12 mouse cellular contexts compared by ENCODE assay signal in the genomic region with DNA sequence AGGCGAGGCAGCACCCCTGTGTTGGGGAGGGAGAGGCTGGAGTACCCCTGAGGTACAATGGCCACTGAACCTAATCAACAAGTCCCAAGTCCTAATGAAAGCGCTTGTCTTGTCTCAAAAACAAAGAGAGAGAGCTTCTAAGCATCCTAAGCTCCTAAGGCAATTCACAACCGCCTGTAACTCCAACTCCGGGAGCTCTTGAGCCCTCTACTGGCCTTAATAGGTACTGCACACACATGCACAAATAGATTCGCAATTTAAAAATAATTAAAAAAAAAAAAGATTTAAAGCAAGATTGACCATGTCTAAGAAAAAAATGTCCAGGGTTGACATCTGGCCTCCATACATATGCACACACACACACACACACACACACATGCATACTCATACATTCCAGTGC. TPM values are rescaled to one million over a fixed set of nuclear protein-coding genes. Genes with fewer than 3 reads are reported as not detected.
A peak's percentile ranks its signal among the peaks of the same experiment; 100 is the strongest.
DNase-seq lines count a peak whose midpoint lies in the region; ATAC-seq and TF ChIP-seq lines count a peak whose summit lies in the region.
"Had no signal": no experiment of that assay in that cellular context is flagged by ENCODE, and none has a peak within 500 bp of the region (broad histone marks: within the 10 kb centered on the region; RNA-seq: fewer than 3 reads in every experiment).

No protein-coding gene starts in this region.

- no peak overlapping the region for H3K9ac ChIP-seq in midbrain, embryonic 14.5 days (replicated peaks; ENCODE audit: low read length)
- no peak overlapping the region for H3K9ac ChIP-seq in midbrain, embryonic 16.5 days (ENCODE audit: low read depth, low read length)
- H3K9ac ChIP-seq: embryonic facial prominence, embryonic 13.5 days had no signal

- peak; percentile 58 for TF ChIP-seq CTCF in gastrocnemius, adult 2 months (IDR thresholded peaks at IDR 0.05)
- peak; percentile 36; the same call in 1 of the 2 replicates for TF ChIP-seq CTCF in cortical plate, adult 2 months (IDR thresholded peaks at IDR 0.05; ENCODE audit: extremely low read depth, insufficient read depth, low read length)
- TF ChIP-seq CTCF in small intestine, adult 2 months (IDR thresholded peaks at IDR 0.05; ENCODE audit: extremely low read depth, insufficient read length, insufficient replicate concordance, low read depth, low read length): peak; percentile 4; the same call in 1 of the 2 replicates

- WGBS in midbrain, embryonic 14.5 days: 49% methylated on average over 5 of the region's 5 CpGs
- 45% methylated on average over 5 of the region's 5 CpGs for WGBS in midbrain, embryonic 16.5 days
- WGBS in small intestine, adult 2 months: 51% methylated on average over 5 of the region's 5 CpGs

- no peak for ATAC-seq in midbrain, embryonic 14.5 days (ENCODE audit: low FRiP score, low TSS enrichment)
- ATAC-seq in midbrain, embryonic 16.5 days: no peak

- H3K36me3 ChIP-seq in midbrain, embryonic 14.5 days (ENCODE audit: control insufficient read depth, insufficient read depth, low read length): no peaks in the 10 kb centered on the region
- H3K36me3 ChIP-seq in midbrain, embryonic 16.5 days (ENCODE audit: control insufficient read depth, insufficient read depth, low read length): no peaks in the 10 kb centered on the region
- H3K36me3 ChIP-seq in small intestine, adult 2 months (ENCODE audit: control insufficient read depth, insufficient read depth, low read length): no peaks in the 10 kb centered on the region
- H3K36me3 ChIP-seq: embryonic facial prominence, embryonic 13.5 days had no signal

- DNase-seq in gastrocnemius, adult 2 months: no peak
- no peak for DNase-seq in gastrocnemius, postnatal 10 days
- DNase-seq in midbrain, embryonic 14.5 days: peak; percentile 51
- no peak for DNase-seq in natural killer cell, adult 2 months (ENCODE audit: low spot score in 2 of 2)
- DNase-seq in right cerebral cortex, adult 18-20 months: no peak

- H3K27ac ChIP-seq in gastrocnemius, adult 2 months: no peak overlapping the region
- no peak overlapping the region for H3K27ac ChIP-seq in midbrain, embryonic 14.5 days (replicated peaks; ENCODE audit: low read depth, low read length)
- no peak overlapping the region for H3K27ac ChIP-seq in midbrain, embryonic 16.5 days (ENCODE audit: low read length)
- no peak overlapping the region for H3K27ac ChIP-seq in cortical plate, adult 2 months (ENCODE audit: insufficient read depth, low read length)
- H3K27ac ChIP-seq in small intestine, adult 2 months (ENCODE audit: insufficient read depth, low read depth, low read length): no peak overlapping the region
- H3K27ac ChIP-seq: embryonic facial prominence, embryonic 13.5 days had no signal

- H3K4me2 ChIP-seq in midbrain, embryonic 14.5 days (ENCODE audit: low read length): no peak overlapping the region
- H3K4me2 ChIP-seq in midbrain, embryonic 16.5 days (ENCODE audit: low read length): no peak overlapping the region
- H3K4me2 ChIP-seq: embryonic facial prominence, embryonic 13.5 days had no signal

- H3K4me1 ChIP-seq in midbrain, embryonic 14.5 days (ENCODE audit: control insufficient read depth, insufficient read depth, low read length): no peaks in the 10 kb centered on the region
- no peaks in the 10 kb centered on the region for H3K4me1 ChIP-seq in midbrain, embryonic 16.5 days (ENCODE audit: control insufficient read depth, insufficient read depth, low read length)
- no peaks in the 10 kb centered on the region for H3K4me1 ChIP-seq in cortical plate, adult 2 months (ENCODE audit: control insufficient read depth, insufficient read depth, low read length)
- peaks cover 3% of the 10 kb centered on the region; the same call in 1 of the 2 replicates for H3K4me1 ChIP-seq in small intestine, adult 2 months (ENCODE audit: control insufficient read depth, insufficient read depth, insufficient read length, low read length)
- H3K4me1 ChIP-seq: embryonic facial prominence, embryonic 13.5 days had no signal

- no peak overlapping the region for H3K4me3 ChIP-seq in gastrocnemius, adult 2 months
- H3K4me3 ChIP-seq in midbrain, embryonic 14.5 days (replicated peaks; ENCODE audit: low read depth, low read length): no peak overlapping the region
- no peak overlapping the region for H3K4me3 ChIP-seq in midbrain, embryonic 16.5 days (ENCODE audit: low read depth, low read length)
- H3K4me3 ChIP-seq in cortical plate, adult 2 months (ENCODE audit: insufficient read depth, low read length): no peak overlapping the region
- no peak overlapping the region for H3K4me3 ChIP-seq in small intestine, adult 2 months (ENCODE audit: low read depth, low read length)
- H3K4me3 ChIP-seq: embryonic facial prominence, embryonic 13.5 days had no signal

- no peaks in the 10 kb centered on the region for H3K9me3 ChIP-seq in midbrain, embryonic 14.5 days (ENCODE audit: control insufficient read depth, low read length)
- H3K9me3 ChIP-seq in midbrain, embryonic 16.5 days (replicated peaks; ENCODE audit: control insufficient read depth, low read length, poor library complexity, severe bottlenecking): no peaks in the 10 kb centered on the region
- H3K9me3 ChIP-seq: embryonic facial prominence, embryonic 13.5 days had no signal

- H3K27me3 ChIP-seq in midbrain, embryonic 14.5 days (ENCODE audit: control insufficient read depth, insufficient read depth, low read length): no peaks in the 10 kb centered on the region
- H3K27me3 ChIP-seq in midbrain, embryonic 16.5 days (ENCODE audit: control insufficient read depth, insufficient read depth, low read depth, low read length): no peaks in the 10 kb centered on the region
- no peaks in the 10 kb centered on the region for H3K27me3 ChIP-seq in small intestine, adult 2 months (ENCODE audit: control insufficient read depth, insufficient read depth, low read length)
- H3K27me3 ChIP-seq: embryonic facial prominence, embryonic 13.5 days had no signal

- intact Hi-C loops in gastrocnemius, adult 2 months (cut with DNase I): no loop called here

- TF ChIP-seq POLR2A in cortical plate, adult 2 months (IDR thresholded peaks at IDR 0.05; ENCODE audit: extremely low read depth, insufficient read depth, low read length): no peak
- TF ChIP-seq POLR2A in small intestine, adult 2 months (IDR thresholded peaks at IDR 0.05; ENCODE audit: low read depth, low read length): no peak

RNA-seq across cellular contexts. Expression of gene Epx, which starts 8.2 kb away (rescaled TPM):
- total RNA-seq in gastrocnemius, adult 2 months (2021): not detected
- under 1 TPM in 1 of 2 experiments, not detected in 1; 0.47 TPM for total RNA-seq in gastrocnemius, postnatal 10 days (2021)
- polyA plus RNA-seq in midbrain, embryonic 14.5 days (2014; fragmentation: Nextera tagmentation; extraction: Ambion mirVana): 0.22 TPM in 1 of 2 replicates, not detected in the other
- 0.34 and 0.57 TPM in 2 replicates for polyA plus RNA-seq in midbrain, embryonic 16.5 days (2015; fragmentation: Nextera tagmentation; extraction: Ambion mirVana)
- polyA plus RNA-seq in cortical plate, adult 2 months (2012; rRNA removed): 0.53 and 0.90 TPM in 2 replicates
- 0.08 TPM in 1 of 2 replicates, not detected in the other for polyA plus RNA-seq in small intestine, adult 2 months (2012; rRNA removed)

RNA-seq across cellular contexts. Expression of gene Olfr462, which starts 8.6 kb away (rescaled TPM):
- not detected for total RNA-seq in gastrocnemius, adult 2 months (2021)
- total RNA-seq in gastrocnemius, postnatal 10 days (2021): not detected
- polyA plus RNA-seq in midbrain, embryonic 14.5 days (2014; fragmentation: Nextera tagmentation; extraction: Ambion mirVana): not detected in 2 replicates
- polyA plus RNA-seq in midbrain, embryonic 16.5 days (2015; fragmentation: Nextera tagmentation; extraction: Ambion mirVana): not detected in 2 replicates
- polyA plus RNA-seq in cortical plate, adult 2 months (2012; rRNA removed): not detected in 2 replicates
- polyA plus RNA-seq in small intestine, adult 2 months (2012; rRNA removed): not detected in 2 replicates
- total RNA-seq: layer of hippocampus, postnatal 10 days had no signal
- polyA plus RNA-seq: embryonic facial prominence, embryonic 13.5 days; gonadal fat pad, adult 2 months; stomach, embryonic 16.5 days had no signal

RNA-seq across cellular contexts. Expression of gene Olfr463, which starts 13.7 kb away (rescaled TPM):
- not detected for total RNA-seq in gastrocnemius, adult 2 months (2021)
- not detected for total RNA-seq in gastrocnemius, postnatal 10 days (2021)
- polyA plus RNA-seq in midbrain, embryonic 14.5 days (2014; fragmentation: Nextera tagmentation; extraction: Ambion mirVana): not detected in 2 replicates
- not detected in 2 replicates for polyA plus RNA-seq in midbrain, embryonic 16.5 days (2015; fragmentation: Nextera tagmentation; extraction: Ambion mirVana)
- 0.04 TPM in 1 of 2 replicates, not detected in the other for polyA plus RNA-seq in cortical plate, adult 2 months (2012; rRNA removed)
- not detected in 2 replicates for polyA plus RNA-seq in small intestine, adult 2 months (2012; rRNA removed)
- total RNA-seq: layer of hippocampus, postnatal 10 days had no signal
- polyA plus RNA-seq: embryonic facial prominence, embryonic 13.5 days; gonadal fat pad, adult 2 months; stomach, embryonic 16.5 days had no signal

RNA-seq across cellular contexts. Expression of gene Mks1, which starts 30.5 kb away (rescaled TPM):
- total RNA-seq in gastrocnemius, adult 2 months (2021): 1 to 10 TPM; 1.5 to 1.9 TPM
- total RNA-seq in gastrocnemius, postnatal 10 days (2021): 1 to 10 TPM; 2.9 to 3.0 TPM
- polyA plus RNA-seq in midbrain, embryonic 14.5 days (2014; fragmentation: Nextera tagmentation; extraction: Ambion mirVana): 9.8 and 12.6 TPM in 2 replicates
- 11.0 and 13.2 TPM in 2 replicates for polyA plus RNA-seq in midbrain, embryonic 16.5 days (2015; fragmentation: Nextera tagmentation; extraction: Ambion mirVana)
- polyA plus RNA-seq in cortical plate, adult 2 months (2012; rRNA removed): 9.8 and 11.8 TPM in 2 replicates
- 2.4 and 5.0 TPM in 2 replicates for polyA plus RNA-seq in small intestine, adult 2 months (2012; rRNA removed)

RNA-seq across cellular contexts. Expression of gene Olfr464, which starts 37.3 kb away (rescaled TPM):
- total RNA-seq in gastrocnemius, adult 2 months (2021): not detected
- not detected for total RNA-seq in gastrocnemius, postnatal 10 days (2021)
- 0.18 and 0.26 TPM in 2 replicates for polyA plus RNA-seq in midbrain, embryonic 14.5 days (2014; fragmentation: Nextera tagmentation; extraction: Ambion mirVana)
- 0.20 TPM in 2 replicates for polyA plus RNA-seq in midbrain, embryonic 16.5 days (2015; fragmentation: Nextera tagmentation; extraction: Ambion mirVana)
- polyA plus RNA-seq in cortical plate, adult 2 months (2012; rRNA removed): 2.1 and 3.1 TPM in 2 replicates
- polyA plus RNA-seq in small intestine, adult 2 months (2012; rRNA removed): not detected in 2 replicates
- total RNA-seq: layer of hippocampus, postnatal 10 days had no signal
- polyA plus RNA-seq: embryonic facial prominence, embryonic 13.5 days; gonadal fat pad, adult 2 months; stomach, embryonic 16.5 days had no signal

Comparison
In these comparisons a context has a peak if more than half of its experiments do, and no peak if none do; other contexts are left out.
1. CTCF ChIP-seq: peak in every context shown above with its lines; median percentile 58 in gastrocnemius, adult 2 months; 36 in cortical plate, adult 2 months; 4 in small intestine, adult 2 months.